Mouse (Mus musculus) liver, embryonic 14.5 days (tissue): ENCODE data around the gene Cyp2j12. TPM values are rescaled to one million over a fixed set of nuclear protein-coding genes. Genes with fewer than 3 reads are reported as not detected.
"Not testable (repeated sequence)": the region's sequence is repeated elsewhere in the genome, so short reads cannot be mapped to it uniquely, and the experiment has no call there.

Experiments used
- ATAC-seq: fragments of 200-750 bp; cut with Nextera tagmentation; 2 replicates; pipeline ENCODE4 v1.8.0; 2017; ENCODE audit warnings: moderate number of reproducible peaks, mild to moderate bottlenecking, moderate library complexity; ENCODE audit not compliant: insufficient read depth
- DNase-seq, 3 experiments: peaks; one replicate each; pipeline ENCODE4 v3.0.0-alpha.2; 2012 to 2013; ENCODE audit warnings: low read depth in 3 of 3, low spot score in 3 of 3
- H3K27ac ChIP-seq: fragments of 300-500 bp; sonication (generic); 2 replicates; pipeline ENCODE4 v1.5.1; 2014; ENCODE audit warnings: moderate library complexity, mild to moderate bottlenecking, control low read depth, inconsistent platforms
- H3K27me3 ChIP-seq: fragments of 300-500 bp; sonication (generic); 2 replicates; pipeline ENCODE4 v1.6.1; 2014; ENCODE audit warnings: mild to moderate bottlenecking, low read length, moderate library complexity; ENCODE audit not compliant: control insufficient read depth, insufficient read depth
- H3K36me3 ChIP-seq: fragments of 300-500 bp; sonication (generic); replicated peaks from 2 replicates; pipeline ENCODE4 v1.6.1; 2014; ENCODE audit warnings: low read depth; ENCODE audit not compliant: control insufficient read depth, insufficient read depth
- H3K4me1 ChIP-seq, 2 experiments: fragments of 200-500 bp in 1 of 2; fragments of 300-500 bp in 1 of 2; sonication (generic) in 1 of 2; replicated peaks; 2 replicates each; pipeline ENCODE4 v1.6.1; 2012 to 2014; ENCODE audit warnings: antibody characterized with exemption in 1 of 2, inconsistent platforms in 1 of 2, low read length in 1 of 2; ENCODE audit not compliant: control insufficient read depth in 2 of 2, insufficient read depth in 2 of 2
- H3K4me2 ChIP-seq: fragments of 300-500 bp; sonication (generic); 2 replicates; pipeline ENCODE4 v1.6.1; 2014; ENCODE audit warnings: low read depth, mild to moderate bottlenecking, control low read depth, moderate library complexity
- H3K4me3 ChIP-seq, 2 experiments: fragments of 200-500 bp in 1 of 2; fragments of 300-500 bp in 1 of 2; sonication (generic) in 1 of 2; 2 replicates each; pipeline ENCODE4 v1.5.1; 2012 to 2014; ENCODE audit warnings: low read depth in 2 of 2, low read length in 2 of 2, mild to moderate bottlenecking in 2 of 2, control low read depth in 1 of 2, inconsistent platforms in 1 of 2, moderate library complexity in 1 of 2; ENCODE audit not compliant: insufficient read depth in 1 of 2
- H3K9ac ChIP-seq: fragments of 300-500 bp; sonication (generic); replicated peaks from 2 replicates; pipeline ENCODE4 v1.6.1; 2014; ENCODE audit warnings: mild to moderate bottlenecking, control low read depth, moderate library complexity
- H3K9me3 ChIP-seq: fragments of 300-500 bp; sonication (generic); 2 replicates; pipeline ENCODE4 v1.6.1; 2016; ENCODE audit warnings: low read length, mixed read lengths; ENCODE audit not compliant: control insufficient read depth
- CTCF ChIP-seq: IDR thresholded peaks from 2 replicates; pipeline ENCODE4 v1.5.1; 2016; ENCODE audit warnings: antibody characterized with exemption, low read depth, control low read depth
- EP300 ChIP-seq: IDR thresholded peaks from 2 replicates; pipeline ENCODE4 v1.6.1; 2016; ENCODE audit warnings: antibody characterized with exemption, low read depth
- WGBS: fragments of 180-500 bp; shearing (Covaris S2); extraction: QIAGEN DNeasy Blood & Tissue Kit; methylation state at CpG from one replicate; pipeline ENCODE4 v1.1.7; 2014; ENCODE audit not compliant: insufficient replicate concordance; 5-methylcytosine and 5-hydroxymethylcytosine counted together
- polyA plus RNA-seq, 2 experiments: library from polyadenylated mRNA; depleted of rRNA in 1 of 2; stranded (reverse) in 1 of 2; unstranded in 1 of 2; fragments of >200 nt; fragmentation: Nextera tagmentation in 1 of 2; extraction: Ambion mirVana in 1 of 2; gene quantifications; 2 replicates each; pipeline versions ENCODE4 v1.2.1 to v1.2.3; 2012 to 2014

Cyp2j12 gene
- polyA plus RNA-seq, 2 experiments = not detected

DNA sequence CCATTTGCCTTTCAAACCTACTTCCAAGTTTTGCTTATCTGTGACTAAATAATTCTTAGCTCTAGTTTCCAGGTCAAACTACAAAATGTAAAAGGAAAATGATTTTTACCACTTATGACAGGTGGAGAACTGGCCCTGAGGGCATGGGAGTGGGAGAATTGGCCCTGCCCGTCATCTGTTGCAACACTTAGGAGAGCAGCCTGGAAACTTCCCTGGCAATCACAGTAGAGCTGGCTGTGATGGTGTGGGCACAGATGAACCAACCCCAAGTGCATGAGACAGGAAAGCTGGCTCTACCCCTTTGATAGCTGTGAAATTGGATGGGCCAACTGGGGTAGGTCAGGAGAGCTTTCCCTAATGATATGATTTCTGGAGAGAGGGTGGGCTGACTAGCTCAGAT is 21.9 kb upstream of the Cyp2j12 start:
- Histone ChIP-seq H3K27ac (no peak overlapping the region), H3K4me1 (no peaks in the 10 kb centered on the region), H3K36me3 (no peaks in the 10 kb centered on the region), H3K4me3 (no peak overlapping the region), H3K4me2 (no peak overlapping the region), H3K27me3 (no peaks in the 10 kb centered on the region), H3K9me3 (no peaks in the 10 kb centered on the region), H3K9ac (no peak overlapping the region)
- ATAC-seq (no peak), DNase-seq (no peak)
- TF ChIP-seq CTCF (no peak), EP300 (no peak)
- 50% methylated on average over 1 of the region's 1 CpGs for WGBS

DNA sequence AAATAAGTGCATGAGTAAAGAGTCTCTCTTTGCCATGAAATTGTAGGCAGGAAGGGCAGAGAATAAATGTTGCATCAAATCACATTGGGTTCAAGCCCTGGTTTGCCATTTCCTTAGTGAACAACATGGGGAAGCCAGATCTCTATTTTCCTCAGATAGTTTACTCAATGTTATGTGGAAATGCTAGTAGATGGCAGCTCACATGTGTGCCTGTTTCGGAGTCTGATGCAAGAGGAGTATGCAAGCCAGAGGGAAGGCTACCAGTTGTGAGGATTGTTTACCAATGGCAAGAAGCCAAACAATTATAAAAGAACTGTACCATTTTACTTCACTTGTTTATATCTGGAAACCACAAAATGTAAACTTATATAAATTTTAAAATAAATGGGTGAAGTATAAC is 20.6 kb upstream of the Cyp2j12 start:
- no peak for ATAC-seq
- no peaks in the 10 kb centered on the region for H3K27me3 ChIP-seq
- H3K4me2 ChIP-seq = no peak overlapping the region
- H3K9me3 ChIP-seq = no peaks in the 10 kb centered on the region
- 32% methylated on average over 1 of the region's 1 CpGs for WGBS
- no peaks in the 10 kb centered on the region for H3K36me3 ChIP-seq
- no peaks in the 10 kb centered on the region for H3K4me1 ChIP-seq
- H3K9ac ChIP-seq = no peak overlapping the region
- TF ChIP-seq EP300 (no peak), CTCF (no peak)
- DNase-seq = no peak
- H3K4me3 ChIP-seq = no peak overlapping the region
- no peak overlapping the region for H3K27ac ChIP-seq

DNA sequence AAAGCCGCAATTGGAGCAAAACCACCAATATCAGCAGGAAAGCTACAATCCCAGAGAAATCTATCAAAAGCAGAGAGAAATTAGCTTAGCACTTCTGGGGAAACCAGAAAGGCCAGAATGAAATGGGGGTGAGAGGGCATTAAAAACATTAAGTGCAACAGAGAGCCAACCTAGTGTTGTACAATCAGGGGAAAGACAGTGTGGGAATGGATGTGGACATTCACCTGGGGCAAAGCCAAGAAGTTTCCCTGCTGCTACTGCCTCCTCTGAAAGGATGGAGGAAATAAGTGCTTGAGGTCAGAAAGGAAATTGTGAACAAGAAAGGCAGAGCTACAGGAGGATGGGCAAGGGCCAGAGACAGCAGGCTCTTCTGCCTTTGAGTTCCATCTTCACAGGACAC is 1.7 kb downstream of the Cyp2j12 start:
- no peak overlapping the region for H3K4me3 ChIP-seq
- H3K9me3 ChIP-seq = no peaks in the 10 kb centered on the region
- H3K36me3 ChIP-seq = no peaks in the 10 kb centered on the region
- no peak overlapping the region for H3K4me2 ChIP-seq
- TF ChIP-seq EP300 (no peak), CTCF (no peak)
- ATAC-seq = no peak
- H3K27me3 ChIP-seq = no peaks in the 10 kb centered on the region
- no peak overlapping the region for H3K9ac ChIP-seq
- WGBS = 76% methylated on average over 1 of the region's 1 CpGs
- H3K4me1 ChIP-seq = no peaks in the 10 kb centered on the region
- H3K27ac ChIP-seq = no peak overlapping the region
- DNase-seq = no peak

DNA sequence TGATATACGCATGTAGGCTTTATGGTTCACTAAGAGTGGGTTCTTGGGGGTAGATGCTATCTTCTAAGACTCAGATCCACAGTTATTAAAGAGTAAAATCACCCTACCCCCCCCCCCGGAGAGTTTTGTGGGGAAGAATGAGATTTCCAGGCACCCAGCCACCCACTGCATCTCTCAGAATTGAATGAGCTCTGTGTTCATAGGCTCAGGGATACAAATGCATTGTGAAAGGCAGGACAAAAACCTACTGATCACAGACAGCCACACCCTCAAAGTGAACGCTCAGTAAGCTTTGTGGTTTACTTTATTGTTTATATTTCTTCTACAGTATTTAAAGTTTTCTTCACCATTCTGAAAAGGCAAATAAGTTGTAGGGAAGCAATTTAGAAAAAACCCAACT is 6.7 kb downstream of the Cyp2j12 start:
- Histone ChIP-seq H3K27ac (no peak overlapping the region), H3K4me3 (no peak overlapping the region), H3K4me1 (no peaks in the 10 kb centered on the region), H3K36me3 (no peaks in the 10 kb centered on the region), H3K4me2 (no peak overlapping the region), H3K9me3 (no peaks in the 10 kb centered on the region), H3K27me3 (no peaks in the 10 kb centered on the region), H3K9ac (no peak overlapping the region)
- no peak for DNase-seq
- WGBS = 52% methylated on average over 3 of the region's 3 CpGs
- no peak for TF ChIP-seq CTCF
- no peak for TF ChIP-seq EP300
- ATAC-seq = no peak

DNA sequence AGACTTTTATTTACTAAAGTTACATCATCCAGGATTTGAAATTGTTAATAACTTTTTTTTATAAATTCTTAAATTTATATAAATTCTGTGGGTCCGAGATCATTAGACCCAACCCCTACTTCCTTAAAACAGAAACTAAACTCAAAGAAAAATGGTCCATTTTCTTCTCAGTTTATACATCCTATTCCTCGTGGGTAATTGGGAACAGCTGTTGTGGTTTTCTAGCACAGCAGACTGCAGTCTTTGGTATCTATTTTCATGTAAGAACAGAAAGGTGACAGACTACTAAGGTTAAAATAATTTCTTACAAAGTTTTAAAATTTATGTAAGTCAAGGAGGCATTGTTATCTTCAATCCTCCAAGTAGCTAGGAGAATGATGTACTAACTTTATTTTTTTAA is 44.1 kb downstream of the Cyp2j12 start:
- DNase-seq (no peak), ATAC-seq (no peak)
- 26% methylated on average over 2 of the region's 2 CpGs for WGBS
- Histone ChIP-seq H3K27ac (no peak overlapping the region), H3K4me1 (no peaks in the 10 kb centered on the region), H3K4me3 (no peak overlapping the region), H3K27me3 (no peaks in the 10 kb centered on the region), H3K9ac (no peak overlapping the region), H3K36me3 (no peaks in the 10 kb centered on the region), H3K9me3 (no peaks in the 10 kb centered on the region), H3K4me2 (no peak overlapping the region)
- no peak for TF ChIP-seq CTCF

DNA sequence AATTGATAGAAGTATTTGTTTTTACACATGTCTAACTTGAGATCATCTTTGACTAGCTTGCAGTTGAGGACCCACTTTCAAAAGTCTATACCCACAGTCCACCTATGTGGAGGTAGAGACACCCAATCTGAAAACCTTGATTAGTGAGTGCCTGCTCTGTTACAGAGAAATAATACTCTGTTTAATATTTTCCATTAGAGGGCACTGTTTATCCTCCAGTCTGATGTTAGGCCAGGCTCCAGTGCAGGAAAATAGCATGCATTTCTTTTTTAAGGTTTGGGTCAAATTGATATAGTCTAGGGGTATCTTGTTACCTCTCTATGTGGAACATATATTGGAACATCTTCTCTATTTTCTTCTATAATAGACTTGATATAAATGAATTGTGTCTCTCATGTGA is 49.1 kb downstream of the Cyp2j12 start:
- no peaks in the 10 kb centered on the region for H3K36me3 ChIP-seq
- no peak overlapping the region for H3K4me2 ChIP-seq
- H3K27ac ChIP-seq = no peak overlapping the region
- H3K4me1 ChIP-seq = no peaks in the 10 kb centered on the region
- no peak for ATAC-seq
- TF ChIP-seq CTCF = no peak
- TF ChIP-seq EP300 = no peak
- no peaks in the 10 kb centered on the region for H3K27me3 ChIP-seq
- H3K9ac ChIP-seq = no peak overlapping the region
- no peaks in the 10 kb centered on the region for H3K9me3 ChIP-seq
- H3K4me3 ChIP-seq = no peak overlapping the region
- no peak for DNase-seq

DNA sequence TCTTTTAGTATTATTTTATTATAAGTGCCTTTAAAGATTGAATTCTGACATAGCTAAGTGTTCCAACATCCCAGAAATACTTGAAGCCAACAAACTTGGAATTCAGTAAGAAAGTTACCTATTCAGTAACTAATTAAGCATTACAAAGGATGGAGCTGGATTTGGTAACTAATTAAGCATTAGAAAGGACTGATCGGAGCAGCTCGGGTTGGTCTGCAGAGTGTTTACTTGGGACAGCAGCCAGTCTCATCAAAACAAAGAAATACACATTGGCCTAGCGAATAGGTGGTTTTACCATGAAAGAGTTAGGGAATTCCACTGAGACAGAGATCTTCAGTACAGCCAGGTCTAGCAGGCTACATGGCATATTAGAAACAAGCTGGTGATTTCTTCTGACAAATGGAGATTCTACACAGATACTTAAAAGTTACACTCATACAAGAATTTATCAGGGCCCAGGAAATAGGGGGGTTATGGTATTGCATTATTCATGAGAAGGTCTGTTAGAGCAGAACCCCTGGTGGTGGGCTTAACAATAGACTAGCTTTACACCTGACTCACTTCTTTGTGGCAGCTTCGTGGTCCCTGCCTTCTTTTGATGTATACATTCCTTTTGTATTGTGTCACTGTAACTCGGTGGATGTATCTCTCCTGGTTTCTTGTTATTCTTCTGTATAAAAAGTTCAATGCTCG is 51.5 kb downstream of the Cyp2j12 start:
- not testable (repeated sequence) for DNase-seq, H3K4me1 ChIP-seq, H3K9me3 ChIP-seq, ATAC-seq, H3K27ac ChIP-seq, H3K4me3 ChIP-seq, H3K9ac ChIP-seq, H3K4me2 ChIP-seq, H3K36me3 ChIP-seq, H3K27me3 ChIP-seq
- 54% methylated on average over 6 of the region's 6 CpGs for WGBS
